Mouse (Mus musculus) thymus, adult 2 months (tissue): Measurements from ENCODE around the gene Olfr995. TPM values are rescaled to one million over a fixed set of nuclear protein-coding genes. Genes with fewer than 3 reads are reported as not detected.

Source experiments
- DNase-seq: peaks from one replicate; pipeline ENCODE4 v3.0.0; 2021
- H3K27ac ChIP-seq: fragments of 200-500 bp; 2 replicates; pipeline ENCODE4 v1.5.1; 2012; ENCODE audit warnings: low read length, control low read depth; ENCODE audit not compliant: control insufficient read depth, insufficient read depth
- H3K27me3 ChIP-seq: fragments of 200-500 bp; 2 replicates; pipeline ENCODE4 v1.6.1; 2012; ENCODE audit warnings: mild to moderate bottlenecking, low read length, moderate library complexity, mixed read lengths; ENCODE audit not compliant: control insufficient read depth, insufficient read depth
- H3K36me3 ChIP-seq: fragments of 200-500 bp; 2 replicates; pipeline ENCODE4 v1.6.1; 2012; ENCODE audit warnings: mild to moderate bottlenecking, low read length, moderate library complexity; ENCODE audit not compliant: control insufficient read depth, insufficient read depth
- H3K4me1 ChIP-seq: fragments of 200-500 bp; replicated peaks from 2 replicates; pipeline ENCODE4 v1.6.1; 2012; ENCODE audit warnings: low read length; ENCODE audit not compliant: control insufficient read depth, insufficient read depth
- H3K4me3 ChIP-seq: fragments of 200-500 bp; 2 replicates; pipeline ENCODE4 v1.5.1; 2012; ENCODE audit warnings: mild to moderate bottlenecking, low read length, control low read depth, moderate library complexity; ENCODE audit not compliant: control insufficient read depth, insufficient read depth
- CTCF ChIP-seq: fragments of 200-500 bp; IDR thresholded peaks from 2 replicates; pipeline ENCODE4 v1.5.1; 2012; ENCODE audit warnings: mild to moderate bottlenecking, control low read depth, low read length, moderate library complexity, borderline replicate concordance; ENCODE audit not compliant: control insufficient read depth, poor library complexity, insufficient read depth; ENCODE audit errors: extremely low read depth
- POLR2A ChIP-seq: fragments of 200-500 bp; IDR thresholded peaks from 2 replicates; pipeline ENCODE4 v1.6.1; 2012; ENCODE audit warnings: mild to moderate bottlenecking, low read length, control low read depth, moderate library complexity; ENCODE audit not compliant: control insufficient read depth, poor library complexity, insufficient read depth; ENCODE audit errors: extremely low read depth
- WGBS: fragments of 180-500 bp; shearing (Covaris S2); methylation state at CpG from one replicate; pipeline ENCODE4 v1.1.7; 2018; 5-methylcytosine and 5-hydroxymethylcytosine counted together
- polyA plus RNA-seq: library from polyadenylated mRNA; depleted of rRNA; stranded (reverse); fragments of >200 nt; gene quantifications from 2 replicates; pipeline ENCODE4 v1.2.3, GENCODE M21; 2012; rRNA removed

The Olfr995 gene
- polyA plus RNA-seq, 1 experiment: not detected

DNA sequence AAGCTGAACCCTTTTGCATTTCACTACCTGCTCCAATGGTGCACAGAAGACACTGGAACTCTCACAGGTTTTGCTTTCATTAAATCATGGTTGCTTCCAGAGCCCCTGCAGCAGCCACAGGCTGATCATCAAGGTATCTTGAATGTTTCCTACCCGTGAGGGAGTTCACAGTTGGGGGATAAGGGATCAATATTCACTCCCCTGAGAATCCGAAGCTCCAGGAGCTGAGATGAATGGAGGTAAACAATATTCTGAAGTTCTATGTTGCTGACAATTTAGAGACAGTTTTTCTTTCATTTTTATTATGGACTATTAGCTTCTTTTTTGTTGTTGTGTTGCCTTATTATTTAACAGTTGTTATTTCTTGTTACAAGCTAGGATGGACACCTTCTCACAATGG, 34.1 kb downstream of the Olfr995 start, which contains the start of gene Olfr992:
TSS of gene Olfr992 (minus strand) at position 101 of the 400 bp plus-strand sequence.
- WGBS: 58% methylated on average over 2 of the region's 2 CpGs
- TF ChIP-seq POLR2A: no peak
- TF ChIP-seq CTCF: no peak
- Histone ChIP-seq H3K27ac (no peak within 1 kb of the TSS), H3K27me3 (no peaks in the 10 kb centered on the region), H3K36me3 (no peaks in the 10 kb centered on the region), H3K4me3 (no peak within 1 kb of the TSS), H3K4me1 (no peaks in the 10 kb centered on the region)
- no peak for DNase-seq

Other genes with a start within 250 kb of the Olfr995 start
- 0.48 and 0.50 TPM in 2 replicates for gene Lrrc55, start 246.4 kb downstream of the Olfr995 start, polyA plus RNA-seq
- gene Olfr987, start 104.3 kb downstream of the Olfr995 start, polyA plus RNA-seq: not detected in 2 replicates
- gene Olfr988, start 80.4 kb downstream of the Olfr995 start, polyA plus RNA-seq: not detected in 2 replicates
- not detected in 2 replicates for gene Olfr992, start 34.2 kb downstream of the Olfr995 start, polyA plus RNA-seq
- gene Olfr993, start 28.8 kb downstream of the Olfr995 start, polyA plus RNA-seq: not detected in 2 replicates
- gene Olfr994, start 7.2 kb downstream of the Olfr995 start, polyA plus RNA-seq: not detected in 2 replicates
- gene 4833423E24Rik, start 75.4 kb upstream of the Olfr995 start, polyA plus RNA-seq: 1.3 and 1.9 TPM in 2 replicates
- not detected in 2 replicates for gene Olfr996, start 135.6 kb upstream of the Olfr995 start, polyA plus RNA-seq
- gene Olfr998, start 145.3 kb upstream of the Olfr995 start, polyA plus RNA-seq: not detected in 2 replicates
- gene Olfr1000, start 168.3 kb upstream of the Olfr995 start, polyA plus RNA-seq: not detected in 2 replicates
- gene Olfr1002, start 207.1 kb upstream of the Olfr995 start, polyA plus RNA-seq: not detected in 2 replicates
- gene Olfr154, start 220.8 kb upstream of the Olfr995 start, polyA plus RNA-seq: not detected in 2 replicates
- gene Olfr1006, start 235.1 kb upstream of the Olfr995 start, polyA plus RNA-seq: not detected in 2 replicates
- gene Olfr1008, start 245.8 kb upstream of the Olfr995 start, polyA plus RNA-seq: not detected in 2 replicates